Mouse (Mus musculus) embryonic stem cell, embryonic (primary cell): ENCODE measurements around the gene Stk26.

Source experiments
- CTCF ChIA-PET, 4 experiments: fragments of 300-600 bp in 2 of 4; fragments of 350-600 bp in 2 of 4; sonication (Branson Sonifier 250); formaldehyde crosslinking; loops; one replicate each; lab custom pipeline; 2022; ENCODE audit warnings: inconsistent platforms in 2 of 4; lab: Charles Lee
- POLR2A ChIA-PET, 4 experiments: fragments of 300-600 bp in 2 of 4; fragments of 350-600 bp in 2 of 4; sonication (Branson Sonifier 250); formaldehyde crosslinking; loops; one replicate each; lab custom pipeline; 2022; ENCODE audit warnings: antibody characterized with exemption in 4 of 4, inconsistent platforms in 1 of 4; lab: Charles Lee

The Stk26 gene

GRCm38 (mm10) chrX:50917389-50917788 lies 76.5 kb downstream of the Stk26 start:
- POLR2A ChIA-PET: no interaction called here
- CTCF ChIA-PET: no interaction called here

GRCm38 (mm10) chrX:50918754-50919153 lies 77.9 kb downstream of the Stk26 start:
- POLR2A ChIA-PET: no interaction called here
- CTCF ChIA-PET: no interaction called here

GRCm38 (mm10) chrX:50924629-50925364 lies 84.0 kb downstream of the Stk26 start:
- ChIA-PET CTCF (interaction anchor here (0.6 to 1.6 kb wide), 18 partner anchors 9 to 1241 kb away, joined by 3 to 8 read pairs (median 4); no protein-coding TSS in a partner anchor), POLR2A (interaction anchor here in 1 of 4 experiments (0.6 to 1.3 kb wide), 3 partner anchors 9 to 24 kb away, joined by 3 read pairs; no protein-coding TSS in a partner anchor)

GRCm38 (mm10) chrX:50926893-50927545 lies 86.2 kb downstream of the Stk26 start:
- CTCF ChIA-PET: no interaction called here
- POLR2A ChIA-PET: no interaction called here

- CTCF ChIA-PET: no interaction called here
- POLR2A ChIA-PET: interaction anchor here in 1 of 4 experiments (0.6 to 1.4 kb wide), 3 partner anchors 216 to 298 kb away, joined by 3 read pairs; no protein-coding TSS in a partner anchor
These were observed 89.5 kb downstream of the Stk26 start for GRCm38 (mm10) chrX:50930309-50930708.

- CTCF ChIA-PET: interaction anchor here in 1 of 4 experiments (1.3 kb wide), 1 partner anchor 12 kb away, joined by 3 read pairs; no protein-coding TSS in a partner anchor
These were observed 96.3 kb downstream of the Stk26 start for GRCm38 (mm10) chrX:50937117-50937516.

GRCm38 (mm10) chrX:50942610-50943009 lies 101.8 kb downstream of the Stk26 start, which contains the start of gene Frmd7:
Gene Frmd7 (minus strand): TSS chrX:50942710.
- ChIA-PET POLR2A (no interaction called here), CTCF (no interaction called here)

More at GRCm38 (mm10) chrX:50937117-50937516, 96.3 kb downstream of the Stk26 start:
- POLR2A ChIA-PET: interaction anchor here in 2 of 4 experiments (0.6 to 0.8 kb wide), 2 partner anchors 12 to 314 kb away, joined by 3 to 4 read pairs; no protein-coding TSS in a partner anchor
